Mouse (Mus musculus): ENCODE results near the gene Ubac1.

The Ubac1 gene

GRCm38 (mm10) chr2:26022626-26023025, 1.1 kb upstream of the Ubac1 start:
- DNase-seq = no peak

GRCm38 (mm10) chr2:26022258-26022565, 665 bp upstream of the Ubac1 start:
- no peak for DNase-seq

GRCm38 (mm10) chr2:26020714-26021560, 610 bp downstream of the Ubac1 start:
- DNase-seq = peak; percentile 27

GRCm38 (mm10) chr2:26019923-26020322, 1.6 kb downstream of the Ubac1 start:
- no peak for DNase-seq

- DNase-seq = no peak
These were observed 4.2 kb downstream of the Ubac1 start for GRCm38 (mm10) chr2:26017326-26017725.

GRCm38 (mm10) chr2:26013674-26014073, 7.9 kb downstream of the Ubac1 start:
- no peak for DNase-seq

- no peak for DNase-seq
These were observed 10.1 kb downstream of the Ubac1 start for GRCm38 (mm10) chr2:26011420-26011819.

GRCm38 (mm10) chr2:26002001-26002400, 19.5 kb downstream of the Ubac1 start:
- DNase-seq = no peak

GRCm38 (mm10) chr2:26001136-26001535, 20.4 kb downstream of the Ubac1 start:
- DNase-seq = no peak

- DNase-seq = peak; percentile 10
These were observed 23.8 kb downstream of the Ubac1 start for GRCm38 (mm10) chr2:25997716-25998115.

- DNase-seq = no peak
These were observed 26.8 kb downstream of the Ubac1 start for GRCm38 (mm10) chr2:25994791-25995190.

- no peak for DNase-seq
These were observed 29.3 kb downstream of the Ubac1 start for GRCm38 (mm10) chr2:25992285-25992684.

GRCm38 (mm10) chr2:25989651-25990050, 31.9 kb downstream of the Ubac1 start:
- DNase-seq = no peak

GRCm38 (mm10) chr2:25987817-25988216, 33.7 kb downstream of the Ubac1 start:
- no peak for DNase-seq

- no peak for DNase-seq
These were observed 34.9 kb downstream of the Ubac1 start for GRCm38 (mm10) chr2:25986601-25987000.

GRCm38 (mm10) chr2:25983159-25983907, 38.2 kb downstream of the Ubac1 start, which contains the start of gene Camsap1:
Gene Camsap1 (minus strand): TSS chr2:25983282.
- peak; percentile 100 for DNase-seq

- peak; percentile 22 for DNase-seq
These were observed 39.0 kb downstream of the Ubac1 start for GRCm38 (mm10) chr2:25982426-25983091.

GRCm38 (mm10) chr2:25982052-25982425, 39.5 kb downstream of the Ubac1 start:
- peak; percentile 49 for DNase-seq

- DNase-seq = no peak
These were observed 42.5 kb downstream of the Ubac1 start for GRCm38 (mm10) chr2:25978997-25979396.

- no peak for DNase-seq
These were observed 43.8 kb downstream of the Ubac1 start for GRCm38 (mm10) chr2:25977587-25978239.

GRCm38 (mm10) chr2:25975141-25975770, 46.3 kb downstream of the Ubac1 start:
- DNase-seq = no peak

- DNase-seq = peak; percentile 18
These were observed 51.1 kb downstream of the Ubac1 start for GRCm38 (mm10) chr2:25970426-25970825.

GRCm38 (mm10) chr2:25969319-25969718, 52.2 kb downstream of the Ubac1 start:
- peak; percentile 43 for DNase-seq

Data from lung, postnatal 14 days (tissue).